Mouse (Mus musculus): ENCODE results near the gene Slc1a4.

The Slc1a4 gene

DNA sequence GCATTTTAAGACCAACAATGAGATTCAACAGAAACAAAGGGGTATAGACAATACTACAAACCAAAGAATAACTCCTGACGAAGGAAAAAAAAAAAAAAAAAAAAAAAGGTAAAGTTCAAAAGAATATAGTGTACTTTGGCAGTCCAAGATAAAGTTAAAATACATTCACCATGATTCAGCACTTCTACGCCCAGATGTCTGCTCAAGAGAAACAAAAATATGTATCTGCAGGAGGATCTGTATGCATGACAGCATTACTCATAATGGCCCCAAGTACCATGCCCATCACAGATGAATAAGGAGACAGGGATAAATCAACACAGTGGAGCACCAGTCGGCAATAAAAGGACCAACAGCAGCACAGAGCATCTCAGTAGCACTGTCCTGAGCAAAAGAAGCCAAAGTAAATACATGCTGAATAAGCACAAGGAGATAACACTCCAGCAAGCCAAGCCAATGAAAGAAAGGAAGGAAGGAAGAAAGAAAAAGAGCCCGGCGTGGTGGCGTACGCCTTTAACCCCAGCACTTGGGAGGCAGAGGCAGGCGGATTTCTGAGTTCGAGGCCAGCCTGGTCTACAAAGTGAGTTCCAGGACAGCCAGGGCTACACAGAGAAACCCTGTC, 7.3 kb downstream of the Slc1a4 start:
- peak; percentile 64 for DNase-seq (ENCODE audit: extremely low read depth, low read depth)

- no peak for DNase-seq (ENCODE audit: extremely low read depth, low read depth)
Observed at GRCm38 (mm10) chr11:20324006-20324405, 8.5 kb downstream of the Slc1a4 start.

- DNase-seq (ENCODE audit: extremely low read depth, low read depth) = no peak
Observed at GRCm38 (mm10) chr11:20322366-20322765, 10.1 kb downstream of the Slc1a4 start.

DNA sequence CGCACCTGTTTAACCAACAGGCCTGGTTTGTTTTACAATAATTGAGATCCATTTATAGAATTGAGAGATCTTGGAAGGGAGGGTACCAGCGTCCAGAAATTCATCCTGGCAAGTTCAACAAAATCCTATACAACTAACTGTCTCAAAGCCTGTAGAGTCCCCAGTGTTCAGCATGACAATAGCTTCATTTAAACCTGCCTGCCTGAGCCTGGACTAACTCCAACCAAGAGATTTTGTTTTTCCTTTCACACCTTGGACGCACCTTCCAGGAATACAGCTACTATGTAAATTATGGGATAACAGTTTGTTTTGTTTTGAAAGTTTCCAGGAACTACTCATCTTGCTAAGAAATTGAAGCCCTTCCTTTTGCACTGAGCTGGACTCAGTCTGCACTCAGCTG, 11.9 kb downstream of the Slc1a4 start:
- DNase-seq (ENCODE audit: extremely low read depth, low read depth) = no peak

DNA sequence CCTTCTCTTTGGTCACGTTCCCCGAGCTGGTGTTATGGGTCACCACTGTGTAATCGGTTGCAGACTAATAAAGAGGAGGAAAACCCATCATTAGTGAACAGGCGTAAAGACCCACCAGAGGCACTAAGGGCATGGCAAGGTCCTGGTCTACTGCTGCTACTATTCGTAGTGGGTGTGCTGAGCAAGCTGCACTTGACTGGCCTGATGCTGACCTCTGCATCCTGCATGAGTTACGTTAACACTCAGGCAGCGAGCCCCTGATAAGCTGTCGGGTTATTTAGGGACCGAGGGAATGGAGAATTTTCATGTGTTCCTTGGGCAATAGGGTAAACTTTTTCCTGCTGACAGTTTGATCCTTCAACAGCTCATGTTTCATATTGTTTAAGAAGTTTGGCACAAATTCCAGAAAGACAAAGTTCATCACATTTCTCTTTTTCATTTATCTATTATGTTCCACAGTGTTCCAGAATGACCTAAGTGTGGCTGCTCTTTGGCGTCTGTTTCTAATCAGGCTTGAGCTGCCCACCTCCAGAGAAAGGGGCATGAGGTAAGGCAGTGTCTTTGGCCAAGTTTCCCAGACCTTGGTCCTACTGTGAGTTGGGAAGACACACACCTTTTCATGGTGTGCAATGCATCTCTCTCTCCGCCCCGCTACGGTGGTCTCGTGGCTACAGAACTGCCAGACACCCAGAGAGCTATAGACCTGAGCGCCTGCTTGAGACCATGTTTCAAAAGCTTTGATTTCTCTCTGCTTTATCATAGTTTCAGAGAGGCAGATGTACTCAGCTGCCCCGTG, 13.7 kb downstream of the Slc1a4 start:
- no peak for DNase-seq (ENCODE audit: extremely low read depth, low read depth)

- DNase-seq (ENCODE audit: extremely low read depth, low read depth) = no peak
Observed at GRCm38 (mm10) chr11:20313576-20313975, 18.9 kb downstream of the Slc1a4 start.

DNA sequence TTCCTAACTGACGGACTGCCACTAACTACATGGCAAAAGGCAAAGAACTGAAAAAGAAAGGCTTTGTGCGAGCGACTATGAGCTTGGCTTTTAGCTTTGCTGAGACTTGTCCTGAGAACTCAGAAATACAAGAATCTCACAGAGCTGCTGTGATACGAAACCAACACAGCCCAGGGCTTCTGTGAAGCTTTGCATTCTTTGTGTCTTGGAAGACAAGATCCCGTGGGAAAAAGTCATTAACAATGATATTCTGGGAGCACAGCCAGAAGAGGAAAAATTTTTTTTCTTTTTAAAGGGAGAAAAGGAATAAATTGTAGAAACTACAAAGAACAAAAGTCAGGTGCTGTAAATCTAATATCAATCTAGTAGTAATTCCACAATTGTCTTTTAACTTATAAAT, 23.5 kb downstream of the Slc1a4 start:
- DNase-seq (ENCODE audit: extremely low read depth, low read depth) = no peak

GRCm38 (mm10) chr11:20307409-20307808, 25.1 kb downstream of the Slc1a4 start:
- DNase-seq (ENCODE audit: extremely low read depth, low read depth) = no peak

- DNase-seq (ENCODE audit: extremely low read depth, low read depth) = no peak
Observed at GRCm38 (mm10) chr11:20305641-20306040, 26.9 kb downstream of the Slc1a4 start.

GRCm38 (mm10) chr11:20304341-20304740, 28.2 kb downstream of the Slc1a4 start:
- DNase-seq (ENCODE audit: extremely low read depth, low read depth) = no peak

- no peak for DNase-seq (ENCODE audit: extremely low read depth, low read depth)
Observed at GRCm38 (mm10) chr11:20301332-20301731, 31.2 kb downstream of the Slc1a4 start.

DNA sequence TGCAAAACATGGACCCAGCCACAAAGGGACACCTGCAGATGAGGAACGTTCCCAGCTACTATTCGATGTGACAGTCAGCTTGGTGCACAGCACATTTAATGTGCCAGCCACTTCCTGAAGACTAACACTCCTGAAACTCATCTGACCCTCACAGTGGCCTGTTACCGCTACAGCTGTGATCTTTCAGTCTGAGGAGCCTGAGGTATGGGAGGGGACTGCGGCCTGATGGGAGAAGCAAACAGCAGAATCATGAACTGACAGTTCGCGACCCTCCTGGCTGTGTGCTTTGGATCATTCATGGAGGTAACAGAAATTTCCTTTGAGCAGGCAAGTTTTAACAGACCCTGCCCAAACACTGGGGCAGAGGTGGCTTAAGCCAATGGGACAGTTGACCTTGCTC, 31.7 kb downstream of the Slc1a4 start:
- DNase-seq (ENCODE audit: extremely low read depth, low read depth) = no peak

GRCm38 (mm10) chr11:20299900-20300299, 32.6 kb downstream of the Slc1a4 start:
- no peak for DNase-seq (ENCODE audit: extremely low read depth, low read depth)

- no peak for DNase-seq (ENCODE audit: extremely low read depth, low read depth)
Observed at GRCm38 (mm10) chr11:20284463-20284862, 48.0 kb downstream of the Slc1a4 start.

DNA sequence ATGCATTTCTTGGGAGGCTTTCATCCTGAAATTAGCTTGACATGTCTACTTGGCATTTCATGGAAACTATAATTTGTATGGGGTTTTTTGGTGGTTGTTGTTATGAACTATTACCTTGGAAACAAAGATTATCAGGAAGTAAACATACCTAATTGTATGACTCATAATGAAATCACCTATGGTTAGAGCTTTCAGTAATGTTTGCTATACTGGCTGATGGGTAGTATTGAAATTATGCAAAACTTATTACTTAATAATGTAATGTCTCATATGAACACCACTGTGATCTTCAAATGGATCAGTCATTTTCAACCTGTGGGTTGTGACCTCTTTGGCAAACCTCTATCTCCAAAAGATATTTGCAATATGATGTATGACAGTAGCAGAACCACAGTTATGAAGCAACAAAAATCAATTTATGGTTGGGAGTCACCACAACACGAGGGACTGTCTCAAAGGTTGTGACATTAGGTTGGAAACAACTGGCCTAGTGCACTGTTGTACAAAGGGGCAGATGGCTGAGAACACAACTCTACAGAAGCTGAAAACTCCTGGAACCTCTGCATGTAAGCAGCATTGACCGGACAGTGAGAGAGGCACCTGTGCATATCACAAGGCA, 49.8 kb downstream of the Slc1a4 start:
- no peak for DNase-seq (ENCODE audit: extremely low read depth, low read depth)

- DNase-seq (ENCODE audit: extremely low read depth, low read depth) = peak; percentile 39
Observed at GRCm38 (mm10) chr11:20280982-20281381, 51.5 kb downstream of the Slc1a4 start.

DNA sequence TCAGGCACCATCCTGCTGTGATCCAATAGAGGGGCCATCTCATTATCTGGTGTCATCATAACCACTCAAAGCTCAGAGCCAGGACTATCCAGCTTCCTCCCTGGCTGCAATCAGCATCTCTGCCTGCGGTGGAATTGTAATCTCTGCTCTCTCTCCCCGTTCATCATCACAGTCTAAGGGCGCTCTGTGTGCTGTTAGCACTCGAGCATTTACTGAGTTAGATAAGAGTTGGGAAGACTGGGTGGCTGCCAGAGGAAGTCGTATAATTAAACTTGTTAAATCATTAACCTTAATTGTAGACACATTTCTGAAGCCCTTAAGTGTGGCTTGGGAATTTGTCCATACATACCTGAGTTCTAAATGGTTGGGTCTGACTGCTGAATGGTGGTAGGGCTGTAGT, 53.8 kb downstream of the Slc1a4 start:
- no peak for DNase-seq (ENCODE audit: extremely low read depth, low read depth)

DNA sequence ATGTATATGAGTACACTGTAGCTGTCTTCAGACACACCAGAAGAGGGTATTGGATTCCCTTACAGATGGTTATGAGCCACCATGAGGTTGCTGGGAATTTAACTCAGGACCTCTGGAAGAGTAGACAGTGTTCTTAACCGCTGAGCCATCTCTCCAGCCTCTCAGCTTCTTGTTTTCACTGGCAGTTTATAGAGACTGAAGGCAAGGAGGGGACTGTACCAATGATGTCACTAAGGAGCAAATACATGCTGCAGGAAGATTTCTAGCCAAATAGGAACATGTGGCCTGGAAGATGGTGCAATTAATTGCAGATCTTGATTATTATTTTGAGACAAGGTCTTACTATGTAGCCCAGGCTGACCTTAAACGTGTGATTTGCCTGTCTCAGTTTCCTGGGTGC, 55.4 kb downstream of the Slc1a4 start:
- DNase-seq (ENCODE audit: extremely low read depth, low read depth) = no peak

GRCm38 (mm10) chr11:20275974-20276373, 56.5 kb downstream of the Slc1a4 start:
- DNase-seq (ENCODE audit: extremely low read depth, low read depth) = no peak

DNA sequence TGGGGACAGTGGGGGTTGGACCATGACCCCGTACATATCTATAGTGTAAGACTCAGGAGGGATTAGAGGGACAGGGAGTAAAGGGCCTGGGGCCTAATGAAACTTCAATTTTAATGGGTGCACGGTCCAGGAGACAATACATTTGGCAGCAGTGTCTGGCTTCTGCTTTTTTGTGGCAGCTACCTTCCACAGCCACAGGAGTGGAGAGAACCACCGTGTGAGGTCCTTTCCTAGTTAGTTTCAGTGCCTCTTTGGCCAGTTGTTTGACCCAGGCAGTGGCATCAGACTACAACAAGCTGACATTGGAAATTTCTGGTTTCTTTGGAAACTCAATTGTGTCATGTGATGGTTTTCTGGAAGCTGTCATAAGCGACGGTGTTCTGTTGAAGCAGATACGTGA, 62.6 kb downstream of the Slc1a4 start:
- no peak for DNase-seq (ENCODE audit: extremely low read depth, low read depth)

DNA sequence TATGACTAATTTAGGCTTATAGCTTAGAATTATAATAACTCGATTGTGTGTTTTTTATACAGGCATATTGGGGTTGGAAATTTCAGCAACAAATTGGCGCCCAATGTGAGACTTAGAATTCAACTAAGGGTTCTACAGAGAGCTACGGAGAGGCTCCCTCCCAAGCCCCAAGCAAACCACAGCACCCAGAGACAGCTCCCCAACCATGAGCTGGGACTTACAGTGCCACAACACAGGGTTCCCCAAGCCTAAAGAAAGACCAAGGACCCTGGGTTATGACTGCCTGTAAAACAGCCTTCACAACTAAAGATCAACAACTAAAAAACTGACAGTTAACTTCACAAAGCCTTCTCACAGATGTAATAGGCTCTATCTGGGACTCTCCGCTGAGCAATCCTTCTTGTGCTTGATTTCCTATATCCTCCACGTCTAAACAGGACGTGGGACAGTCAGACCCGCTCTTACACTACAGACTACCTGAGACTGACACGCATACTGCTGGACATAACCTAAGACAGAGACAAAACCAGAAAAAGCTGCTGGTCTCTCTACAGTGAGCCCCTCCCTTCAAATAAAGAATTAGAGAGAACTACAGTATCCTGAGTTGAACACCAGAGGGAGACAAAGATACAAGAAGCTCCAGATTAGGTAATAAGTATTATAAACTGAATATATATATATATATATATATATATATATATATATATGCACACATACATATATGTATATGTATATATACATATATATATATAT, 69.7 kb downstream of the Slc1a4 start:
- peak; percentile 31 for DNase-seq (ENCODE audit: extremely low read depth, low read depth)

DNA sequence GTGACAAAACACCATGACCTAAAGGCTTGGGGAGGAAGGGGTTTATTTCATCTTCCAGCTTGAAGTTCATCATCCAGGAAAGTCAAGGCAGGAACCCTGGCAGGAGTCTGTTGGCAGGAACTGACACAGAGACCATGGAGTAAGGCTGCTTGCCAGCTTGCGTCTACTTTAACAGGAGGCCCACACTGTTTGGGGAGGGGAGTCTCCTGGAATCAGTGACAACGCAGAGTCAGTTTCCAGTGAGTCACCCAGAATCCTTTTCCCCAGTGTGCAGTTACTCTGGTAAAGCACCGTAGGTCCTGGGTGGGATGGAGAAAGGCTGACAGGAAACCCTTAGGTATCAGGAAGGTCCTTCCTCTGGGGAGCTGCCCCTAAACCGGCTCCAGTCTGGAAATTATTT, 77.7 kb downstream of the Slc1a4 start:
- no peak for DNase-seq (ENCODE audit: extremely low read depth, low read depth)

All from MEL-GATA-1-ER (cell line).